Mouse (Mus musculus): Measurements from ENCODE around the gene Fzr1. TPM values are rescaled to one million over a fixed set of nuclear protein-coding genes. Genes with fewer than 3 reads are reported as not detected.

Gene Fzr1
- total and polyA plus RNA-seq, 3 experiments, result 33.1 to 75.4 (median 44.5) TPM

GRCm38 (mm10) chr10:81410981-81411380 lies 32.7 kb upstream of the Fzr1 start:
- Histone ChIP-seq H3K9ac (ENCODE audit: insufficient read depth, low read depth) (no peak overlapping the region), H3K4me1 (ENCODE audit: control insufficient read depth in 1 of 2, insufficient read depth in 2 of 2) (peaks cover 73 to 91% of the 10 kb centered on the region in 2 experiments), H3K27ac (ENCODE audit: insufficient read depth, low read depth) (peak overlapping the region; percentile 61), H3K79me2 (replicated peaks; ENCODE audit: control insufficient read depth, extremely low read depth, insufficient read depth, poor library complexity, severe bottlenecking) (0 out of 2 replicates have a peak, but pooled peaks cover 5% of the 10 kb centered on the region), H3K4me2 (ENCODE audit: insufficient read depth, low read depth, poor library complexity, severe bottlenecking) (no peak overlapping the region), H3K9me3 (replicated peaks; ENCODE audit: low read length) (no peaks in the 10 kb centered on the region), H3K36me3 (replicated peaks in 1 of 2; ENCODE audit: control insufficient read depth in 1 of 2, insufficient read depth in 1 of 2, low read length in 1 of 2) (peaks cover 32 to 55% of the 10 kb centered on the region in 2 experiments), H3K27me3 (replicated peaks) (no peaks in the 10 kb centered on the region), H3K4me3 (replicated peaks in 1 of 3; ENCODE audit: low read depth in 2 of 3, low read length in 2 of 3, poor library complexity in 1 of 3) (no peak overlapping the region)
- TF ChIP-seq JUND (conservative IDR thresholded peaks at IDR 0.05; ENCODE audit: low read depth, low read length), result no peak
- TF ChIP-seq MAFK (IDR thresholded peaks at IDR 0.05; ENCODE audit: insufficient replicate concordance, low read length), result no peak
- no peak for TF ChIP-seq POLR2A (IDR thresholded peaks at IDR 0.05; ENCODE audit: low read depth, low read length)
- TF ChIP-seq ETS1 (conservative IDR thresholded peaks at IDR 0.05; ENCODE audit: low read depth, low read length), result no peak
- no peak for TF ChIP-seq UBTF (IDR thresholded peaks at IDR 0.05; ENCODE audit: low read depth, low read length)
- 0 out of 2 replicates have a peak, but pooled peaks have one; percentile 0 for TF ChIP-seq USF1 (IDR thresholded peaks at IDR 0.05; ENCODE audit: low read depth, low read length)
- TF ChIP-seq EP300 (IDR thresholded peaks at IDR 0.05; ENCODE audit: low read length), result 0 out of 2 replicates have a peak, but pooled peaks have one; percentile 15
- no peak for TF ChIP-seq RCOR1 (conservative IDR thresholded peaks at IDR 0.05; ENCODE audit: low read depth, low read length)
- TF ChIP-seq MAX (IDR thresholded peaks at IDR 0.05; ENCODE audit: low read length), result no peak
- TF ChIP-seq MYC (IDR thresholded peaks at IDR 0.05; ENCODE audit: low read depth, low read length), result no peak
- in situ Hi-C loops (cut with MboI; ENCODE audit: low pct_ligation_motif_present, low pct_unique_long_range_greater_than_20kb, low sequenced_read_pairs), result no loop called here
- dilution Hi-C loops (cut with MboI; ENCODE audit: extremely low pct_ligation_motif_present, extremely low pct_unique_long_range_greater_than_20kb, low sequenced_read_pairs), result no loop called here
- no peak for DNase-seq (ENCODE audit: extremely low read depth)

GRCm38 (mm10) chr10:81410350-81410749 lies 32.0 kb upstream of the Fzr1 start:
- Histone ChIP-seq H3K4me1 (ENCODE audit: control insufficient read depth in 1 of 2, insufficient read depth in 2 of 2) (peaks cover 72 to 94% of the 10 kb centered on the region in 2 experiments), H3K27ac (ENCODE audit: insufficient read depth, low read depth) (peak overlapping the region; percentile 61), H3K4me3 (replicated peaks in 1 of 3; ENCODE audit: low read depth in 2 of 3, low read length in 2 of 3, poor library complexity in 1 of 3) (peak overlapping the region in 1 of 3 experiments; percentile 18), H3K36me3 (replicated peaks in 1 of 2; ENCODE audit: control insufficient read depth in 1 of 2, insufficient read depth in 1 of 2, low read length in 1 of 2) (peaks cover 39 to 55% of the 10 kb centered on the region in 2 experiments), H3K79me2 (replicated peaks; ENCODE audit: control insufficient read depth, extremely low read depth, insufficient read depth, poor library complexity, severe bottlenecking) (0 out of 2 replicates have a peak, but pooled peaks cover 5% of the 10 kb centered on the region), H3K9me3 (replicated peaks; ENCODE audit: low read length) (no peaks in the 10 kb centered on the region), H3K4me2 (ENCODE audit: insufficient read depth, low read depth, poor library complexity, severe bottlenecking) (no peak overlapping the region), H3K27me3 (replicated peaks) (no peaks in the 10 kb centered on the region), H3K9ac (ENCODE audit: insufficient read depth, low read depth) (no peak overlapping the region)
- TF ChIP-seq SMC3 (IDR thresholded peaks at IDR 0.05; ENCODE audit: low read depth, low read length), result no peak
- TF ChIP-seq NRF1 (IDR thresholded peaks at IDR 0.05; ENCODE audit: low read depth, low read length), result peak; percentile 24; the same call in 1 of the 2 replicates
- dilution Hi-C loops (cut with MboI; ENCODE audit: extremely low pct_ligation_motif_present, extremely low pct_unique_long_range_greater_than_20kb, low sequenced_read_pairs), result no loop called here
- in situ Hi-C loops (cut with MboI; ENCODE audit: low pct_ligation_motif_present, low pct_unique_long_range_greater_than_20kb, low sequenced_read_pairs), result no loop called here
- DNase-seq (ENCODE audit: extremely low read depth), result no peak

GRCm38 (mm10) chr10:81409330-81409729 lies 31.0 kb upstream of the Fzr1 start:
- Histone ChIP-seq H3K4me3 (replicated peaks in 1 of 3; ENCODE audit: low read depth in 2 of 3, low read length in 2 of 3, poor library complexity in 1 of 3) (peak overlapping the region in 1 of 3 experiments; percentile 18), H3K4me2 (ENCODE audit: insufficient read depth, low read depth, poor library complexity, severe bottlenecking) (no peak overlapping the region), H3K36me3 (replicated peaks in 1 of 2; ENCODE audit: control insufficient read depth in 1 of 2, insufficient read depth in 1 of 2, low read length in 1 of 2) (peaks cover 47 to 60% of the 10 kb centered on the region in 2 experiments), H3K27ac (ENCODE audit: insufficient read depth, low read depth) (peak overlapping the region; percentile 42; the same call in 1 of the 2 replicates), H3K9me3 (replicated peaks; ENCODE audit: low read length) (no peaks in the 10 kb centered on the region), H3K4me1 (ENCODE audit: control insufficient read depth in 1 of 2, insufficient read depth in 2 of 2) (peaks cover 64 to 84% of the 10 kb centered on the region in 2 experiments), H3K79me2 (replicated peaks; ENCODE audit: control insufficient read depth, extremely low read depth, insufficient read depth, poor library complexity, severe bottlenecking) (0 out of 2 replicates have a peak, but pooled peaks cover 5% of the 10 kb centered on the region), H3K27me3 (replicated peaks) (no peaks in the 10 kb centered on the region), H3K9ac (ENCODE audit: insufficient read depth, low read depth) (no peak overlapping the region)
- in situ Hi-C loops (cut with MboI; ENCODE audit: low pct_ligation_motif_present, low pct_unique_long_range_greater_than_20kb, low sequenced_read_pairs), result loop anchor here (5.0 kb wide), 1 partner anchor 33 kb away; no protein-coding TSS in a partner anchor
- dilution Hi-C loops (cut with MboI; ENCODE audit: extremely low pct_ligation_motif_present, extremely low pct_unique_long_range_greater_than_20kb, low sequenced_read_pairs), result no loop called here
- TF ChIP-seq ZMIZ1 (IDR thresholded peaks at IDR 0.05; ENCODE audit: low read depth, low read length), result no peak
- no peak for TF ChIP-seq GABPA (IDR thresholded peaks at IDR 0.05; ENCODE audit: insufficient replicate concordance, low read depth, low read length)
- TF ChIP-seq MAX (IDR thresholded peaks at IDR 0.05; ENCODE audit: low read length), result no peak
- no peak for TF ChIP-seq BHLHE40 (IDR thresholded peaks at IDR 0.05; ENCODE audit: low read depth, low read length)
- TF ChIP-seq POLR2A (IDR thresholded peaks at IDR 0.05; ENCODE audit: low read depth, low read length), result no peak
- TF ChIP-seq NRF1 (IDR thresholded peaks at IDR 0.05; ENCODE audit: low read depth, low read length), result no peak
- no peak for TF ChIP-seq JUND (conservative IDR thresholded peaks at IDR 0.05; ENCODE audit: low read depth, low read length)
- TF ChIP-seq MAZ (IDR thresholded peaks at IDR 0.05; ENCODE audit: low read depth, low read length), result 0 out of 2 replicates have a peak, but pooled peaks have one; percentile 9
- TF ChIP-seq MYC (IDR thresholded peaks at IDR 0.05; ENCODE audit: low read depth, low read length), result no peak
- peak; percentile 41; the same call in 1 of the 2 replicates for TF ChIP-seq TCF12 (IDR thresholded peaks at IDR 0.05; ENCODE audit: low read depth, low read length)
- peak; percentile 46; the same call in 1 of the 2 replicates for TF ChIP-seq ETS1 (conservative IDR thresholded peaks at IDR 0.05; ENCODE audit: low read depth, low read length)
- no peak for TF ChIP-seq TBP (conservative IDR thresholded peaks at IDR 0.05; ENCODE audit: low read depth, low read length)
- no peak for TF ChIP-seq HCFC1 (IDR thresholded peaks at IDR 0.05; ENCODE audit: low read depth, low read length)
- TF ChIP-seq RAD21 (IDR thresholded peaks at IDR 0.05; ENCODE audit: low read depth, low read length), result no peak
- no peak for TF ChIP-seq MAFK (IDR thresholded peaks at IDR 0.05; ENCODE audit: insufficient replicate concordance, low read length)
- 0 out of 2 replicates have a peak, but pooled peaks have one; percentile 46 for TF ChIP-seq SIN3A (IDR thresholded peaks at IDR 0.05; ENCODE audit: low read length)
- TF ChIP-seq PAX5 (IDR thresholded peaks at IDR 0.05; ENCODE audit: low read length), result no peak
- peak; percentile 86 for TF ChIP-seq IRF4 (IDR thresholded peaks at IDR 0.05; ENCODE audit: low read depth, low read length)
- no peak for TF ChIP-seq MEF2A (IDR thresholded peaks at IDR 0.05; ENCODE audit: borderline replicate concordance, low read depth, low read length)
- peak; percentile 66 for DNase-seq (ENCODE audit: extremely low read depth)
